Mouse (Mus musculus): ENCODE results near the gene Zmiz2. TPM values are rescaled to one million over a fixed set of nuclear protein-coding genes. Genes with fewer than 3 reads are reported as not detected.
"Not testable (repeated sequence)": the region's sequence is repeated elsewhere in the genome, so short reads cannot be mapped to it uniquely, and the experiment has no call there.

The Zmiz2 gene
- total RNA-seq (2015) (37.8 and 39.0 TPM in 2 replicates), total RNA-seq (2017) (7.9 and 12.6 TPM in 2 replicates)

- ATAC-seq (ENCODE audit: poor library complexity, severe bottlenecking): peak; percentile 92
Measured at GRCm38 (mm10) chr11:6388726-6389413, at the start of gene Zmiz2. Zmiz2 (plus strand) TSS chr11:6389074.

GRCm38 (mm10) chr11:6345956-6346355 lies 42.9 kb upstream of the Zmiz2 start:
- no peak for ATAC-seq (ENCODE audit: poor library complexity, severe bottlenecking)

- no peak for ATAC-seq (ENCODE audit: poor library complexity, severe bottlenecking)
Measured at GRCm38 (mm10) chr11:6346966-6347365, 41.9 kb upstream of the Zmiz2 start.

GRCm38 (mm10) chr11:6348681-6349200 lies 40.1 kb upstream of the Zmiz2 start:
- ATAC-seq (ENCODE audit: poor library complexity, severe bottlenecking): no peak

- ATAC-seq (ENCODE audit: poor library complexity, severe bottlenecking): no peak
Measured at GRCm38 (mm10) chr11:6349586-6349985, 39.3 kb upstream of the Zmiz2 start.

GRCm38 (mm10) chr11:6355106-6355505 lies 33.8 kb upstream of the Zmiz2 start:
- no peak for ATAC-seq (ENCODE audit: poor library complexity, severe bottlenecking)

- ATAC-seq (ENCODE audit: poor library complexity, severe bottlenecking): no peak
Measured at GRCm38 (mm10) chr11:6364581-6365275, 24.1 kb upstream of the Zmiz2 start.

GRCm38 (mm10) chr11:6365885-6366284 lies 23.0 kb upstream of the Zmiz2 start:
- ATAC-seq (ENCODE audit: poor library complexity, severe bottlenecking): peak; percentile 99

GRCm38 (mm10) chr11:6366434-6366833 lies 22.4 kb upstream of the Zmiz2 start:
- no peak for ATAC-seq (ENCODE audit: poor library complexity, severe bottlenecking)

- no peak for ATAC-seq (ENCODE audit: poor library complexity, severe bottlenecking)
Measured at GRCm38 (mm10) chr11:6367156-6367555, 21.7 kb upstream of the Zmiz2 start.

GRCm38 (mm10) chr11:6367986-6368385 lies 20.9 kb upstream of the Zmiz2 start:
- ATAC-seq (ENCODE audit: poor library complexity, severe bottlenecking): not testable (repeated sequence)

GRCm38 (mm10) chr11:6371376-6372155 lies 17.3 kb upstream of the Zmiz2 start:
- ATAC-seq (ENCODE audit: poor library complexity, severe bottlenecking): no peak

GRCm38 (mm10) chr11:6372784-6373183 lies 16.1 kb upstream of the Zmiz2 start:
- no peak for ATAC-seq (ENCODE audit: poor library complexity, severe bottlenecking)

- no peak for ATAC-seq (ENCODE audit: poor library complexity, severe bottlenecking)
Measured at GRCm38 (mm10) chr11:6380916-6381315, 8.0 kb upstream of the Zmiz2 start.

- no peak for ATAC-seq (ENCODE audit: poor library complexity, severe bottlenecking)
Measured at GRCm38 (mm10) chr11:6388126-6388725, 648 bp upstream of the Zmiz2 start.

- no peak for ATAC-seq (ENCODE audit: poor library complexity, severe bottlenecking)
Measured at GRCm38 (mm10) chr11:6389483-6389921, 628 bp downstream of the Zmiz2 start.

GRCm38 (mm10) chr11:6390376-6391053 lies 1.6 kb downstream of the Zmiz2 start:
- no peak for ATAC-seq (ENCODE audit: poor library complexity, severe bottlenecking)

- ATAC-seq (ENCODE audit: poor library complexity, severe bottlenecking): peak; percentile 22; the same call in 1 of the 2 replicates
Measured at GRCm38 (mm10) chr11:6391516-6392276, 2.8 kb downstream of the Zmiz2 start.

GRCm38 (mm10) chr11:6392857-6393256 lies 4.0 kb downstream of the Zmiz2 start:
- no peak for ATAC-seq (ENCODE audit: poor library complexity, severe bottlenecking)

Measured in megakaryocyte, adult 5-6 weeks (primary cell).